Mouse (Mus musculus) spleen, adult 2 months (tissue): Measurements from ENCODE around the gene Ak2.

Source experiments
- CTCF ChIP-seq: fragments of 200-500 bp; IDR thresholded peaks from 2 replicates; pipeline ENCODE4 v1.5.1; 2011; ENCODE audit warnings: mild to moderate bottlenecking, inconsistent platforms; ENCODE audit not compliant: insufficient read depth, insufficient read length, insufficient replicate concordance; ENCODE audit errors: extremely low read depth
- POLR2A ChIP-seq: fragments of 200-500 bp; IDR thresholded peaks from 2 replicates; pipeline ENCODE4 v1.6.1; 2011; ENCODE audit warnings: low read depth, low read length, inconsistent platforms

DNA sequence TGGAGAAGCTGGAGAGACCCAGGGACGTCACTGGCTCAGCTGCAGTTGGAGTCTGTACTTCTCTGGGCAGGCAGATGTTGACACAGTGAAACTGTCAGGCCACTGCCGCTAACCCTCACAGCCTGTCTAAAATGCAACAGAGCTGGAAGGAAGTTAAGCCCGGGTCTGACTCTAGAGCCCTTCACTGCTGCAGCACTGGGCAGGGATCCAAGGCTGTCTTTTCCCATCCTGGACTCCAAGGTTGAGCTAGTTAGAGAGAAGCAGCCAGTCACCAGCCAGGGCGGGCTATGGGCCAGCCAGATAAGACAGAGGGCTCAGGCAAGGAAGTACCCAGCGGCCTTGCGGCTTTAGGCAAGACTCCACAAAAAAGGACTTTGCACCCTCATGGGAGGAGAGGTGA, 33.0 kb downstream of the Ak2 start:
- TF ChIP-seq POLR2A: no peak
- no peak for TF ChIP-seq CTCF
